Mouse (Mus musculus) ES-E14 (cell line): ENCODE measurements around the gene Slc4a4. TPM values are rescaled to one million over a fixed set of nuclear protein-coding genes. Genes with fewer than 3 reads are reported as not detected.

Experiments
- DNase-seq: peaks from one replicate; pipeline ENCODE4 v3.0.0-alpha.2; 2013; ENCODE audit warnings: low read depth, low spot score
- H3K27ac ChIP-seq: 2 replicates; pipeline ENCODE4 v1.5.1; 2012; ENCODE audit warnings: low read depth, mild to moderate bottlenecking, low read length, moderate library complexity, mixed read lengths; ENCODE audit not compliant: poor library complexity, insufficient read depth, severe bottlenecking
- H3K36me3 ChIP-seq: 2 replicates; pipeline ENCODE4 v1.6.1; 2012; ENCODE audit warnings: mild to moderate bottlenecking, low read length, moderate library complexity, mixed read lengths; ENCODE audit not compliant: control insufficient read depth, poor library complexity, insufficient read depth, severe bottlenecking
- H3K4me1 ChIP-seq, 2 experiments: fragments of 150-350 bp in 1 of 2; sonication (generic) in 1 of 2; 2 replicates each; pipeline ENCODE4 v1.6.1; 2012; ENCODE audit warnings: low read length in 2 of 2, mild to moderate bottlenecking in 1 of 2, mixed read lengths in 1 of 2; ENCODE audit not compliant: control insufficient read depth in 2 of 2, insufficient read depth in 2 of 2, poor library complexity in 1 of 2
- H3K4me3 ChIP-seq, 2 experiments: fragments of 150-350 bp in 1 of 2; sonication (generic) in 1 of 2; 2 replicates each; pipeline ENCODE4 v1.5.1; 2012; ENCODE audit warnings: low read length in 2 of 2, low read depth in 1 of 2, mild to moderate bottlenecking in 1 of 2, mixed read lengths in 1 of 2; ENCODE audit not compliant: insufficient read depth in 1 of 2, poor library complexity in 1 of 2, severe bottlenecking in 1 of 2
- H3K9ac ChIP-seq: 2 replicates; pipeline ENCODE4 v1.6.1; 2012; ENCODE audit warnings: low read depth, mild to moderate bottlenecking, low read length, mixed read lengths; ENCODE audit not compliant: poor library complexity, insufficient read depth, severe bottlenecking
- H3K9me3 ChIP-seq: fragments of 150-350 bp; sonication (generic); 2 replicates; pipeline ENCODE4 v1.6.1; 2012; ENCODE audit warnings: low read depth, mild to moderate bottlenecking, low read length; ENCODE audit not compliant: control insufficient read depth, insufficient read depth
- CHD2 ChIP-seq: IDR thresholded peaks from 2 replicates; pipeline ENCODE4 v1.6.1; 2014; ENCODE audit warnings: mild to moderate bottlenecking, low read depth, low read length, inconsistent platforms
- HCFC1 ChIP-seq: IDR thresholded peaks from 2 replicates; pipeline ENCODE4 v1.6.1; 2012; ENCODE audit warnings: low read length, inconsistent platforms, borderline replicate concordance; ENCODE audit not compliant: insufficient read depth
- MAFK ChIP-seq: IDR thresholded peaks from 2 replicates; pipeline ENCODE4 v1.6.1; 2014; ENCODE audit warnings: mild to moderate bottlenecking, low read depth, low read length, inconsistent platforms; ENCODE audit not compliant: insufficient read depth
- ZC3H11A ChIP-seq: IDR thresholded peaks from 2 replicates; pipeline ENCODE4 v1.6.1; 2012; ENCODE audit warnings: low read depth, mild to moderate bottlenecking, inconsistent platforms, low read length, borderline replicate concordance
- ZNF384 ChIP-seq: IDR thresholded peaks from 2 replicates; pipeline ENCODE4 v1.6.1; 2012; ENCODE audit warnings: low read depth, low read length, inconsistent platforms
- in situ Hi-C, 2 experiments: fragments of 600-800 bp; cut with MboI; formaldehyde crosslinking; loops; one replicate each; pipeline ENCODE4 v1.15.1; 2025; ENCODE audit warnings: low sequenced_read_pairs in 2 of 2, inconsistent platforms in 1 of 2; ENCODE audit not compliant: unreplicated experiment in 2 of 2
- total RNA-seq: library from RNA; depleted of rRNA; stranded (reverse); fragments of 300-350 nt; gene quantifications from 2 replicates; pipeline ENCODE4 v1.2.3, GENCODE M21; 2012

The Slc4a4 gene
- total RNA-seq, 1 experiment, result 2.5 TPM

GRCm38 (mm10) chr5:89032647-89033046 is 146.0 kb downstream of the Slc4a4 start:
- no peak overlapping the region for H3K9ac ChIP-seq
- H3K4me1 ChIP-seq, result no peaks in the 10 kb centered on the region
- H3K36me3 ChIP-seq, result no peaks in the 10 kb centered on the region
- no peak overlapping the region for H3K4me3 ChIP-seq
- no peaks in the 10 kb centered on the region for H3K9me3 ChIP-seq
- DNase-seq, result no peak
- TF ChIP-seq ZNF384, result no peak
- TF ChIP-seq HCFC1, result no peak
- TF ChIP-seq CHD2, result no peak
- no peak for TF ChIP-seq ZC3H11A
- TF ChIP-seq MAFK, result no peak
- H3K27ac ChIP-seq, result no peak overlapping the region
- in situ Hi-C loops, result no loop called here

- Histone ChIP-seq H3K9ac (no peak overlapping the region), H3K4me1 (no peaks in the 10 kb centered on the region), H3K4me3 (no peak overlapping the region), H3K27ac (no peak overlapping the region), H3K36me3 (no peaks in the 10 kb centered on the region), H3K9me3 (no peaks in the 10 kb centered on the region)
- DNase-seq, result no peak
- TF ChIP-seq ZNF384 (no peak), CHD2 (no peak), HCFC1 (no peak), ZC3H11A (no peak), MAFK (no peak)
- in situ Hi-C loops, result no loop called here
Observed at GRCm38 (mm10) chr5:89033256-89033655, 146.6 kb downstream of the Slc4a4 start.

GRCm38 (mm10) chr5:89036147-89036546 is 149.5 kb downstream of the Slc4a4 start:
- DNase-seq, result no peak
- Histone ChIP-seq H3K4me3 (no peak overlapping the region), H3K4me1 (no peaks in the 10 kb centered on the region), H3K9ac (no peak overlapping the region), H3K36me3 (no peaks in the 10 kb centered on the region), H3K9me3 (no peaks in the 10 kb centered on the region), H3K27ac (no peak overlapping the region)
- TF ChIP-seq ZNF384, result no peak
- TF ChIP-seq CHD2, result no peak
- no peak for TF ChIP-seq HCFC1
- no peak for TF ChIP-seq MAFK
- no peak for TF ChIP-seq ZC3H11A
- in situ Hi-C loops, result no loop called here

- Histone ChIP-seq H3K9ac (no peak overlapping the region), H3K36me3 (no peaks in the 10 kb centered on the region), H3K9me3 (no peaks in the 10 kb centered on the region), H3K4me1 (no peaks in the 10 kb centered on the region; a peak in 1 of 4 replicates), H3K27ac (no peak overlapping the region), H3K4me3 (no peak overlapping the region)
- DNase-seq, result no peak
- in situ Hi-C loops, result no loop called here
- TF ChIP-seq HCFC1 (no peak), ZC3H11A (no peak), CHD2 (no peak), MAFK (no peak), ZNF384 (no peak)
Observed at GRCm38 (mm10) chr5:89040814-89041213, 154.2 kb downstream of the Slc4a4 start.

GRCm38 (mm10) chr5:89043846-89044245 is 157.2 kb downstream of the Slc4a4 start:
- Histone ChIP-seq H3K4me3 (no peak overlapping the region), H3K9ac (no peak overlapping the region), H3K36me3 (no peaks in the 10 kb centered on the region), H3K4me1 (no peaks in the 10 kb centered on the region; a peak in 1 of 4 replicates), H3K9me3 (no peaks in the 10 kb centered on the region), H3K27ac (no peak overlapping the region)
- DNase-seq, result no peak
- in situ Hi-C loops, result no loop called here
- TF ChIP-seq MAFK (no peak), CHD2 (no peak), HCFC1 (no peak), ZC3H11A (no peak), ZNF384 (no peak)
